8 mouse cellular contexts compared by ENCODE assay signal in genomic region chr4:57846991-57847422, GRCm38 (mm10).
A peak's percentile ranks its signal among the peaks of the same experiment; 100 is the strongest.
DNase-seq lines count a peak whose midpoint lies in the region; ATAC-seq and TF ChIP-seq lines count a peak whose summit lies in the region.

No protein-coding gene starts in this region.

- intact Hi-C loops in gastrocnemius, postnatal 14 days (cut with DNase I; ENCODE audit: low total_unique reads), result no loop called here
- intact Hi-C loops in heart, adult 2 months (cut with DNase I), result loop anchor here (2.0 kb wide), 2 partner anchors 16 to 64 kb away; no protein-coding TSS in a partner anchor

- peak; percentile 48; the same call in 1 of the 2 replicates for TF ChIP-seq EP300 in heart, adult 2 months (IDR thresholded peaks at IDR 0.05; ENCODE audit: insufficient read depth, low read depth, low read length)

- WGBS in heart, adult 2 months, result 22% methylated on average over 8 of the region's 8 CpGs
- WGBS in lung, embryonic 16.5 days, result 9% methylated on average over 8 of the region's 8 CpGs

- H3K4me3 ChIP-seq in heart, adult 2 months, result peak overlapping the region; percentile 53
- H3K4me3 ChIP-seq in lung, embryonic 16.5 days (ENCODE audit: low read length), result peak overlapping the region; percentile 56

- no peaks in the 10 kb centered on the region for H3K27me3 ChIP-seq in heart, adult 2 months (ENCODE audit: control insufficient read depth, insufficient read depth, low read length)
- H3K27me3 ChIP-seq in lung, embryonic 16.5 days (ENCODE audit: control insufficient read depth, insufficient read depth, low read depth, low read length), result no peaks in the 10 kb centered on the region

- ATAC-seq in lung, embryonic 16.5 days (ENCODE audit: low read depth), result peak; percentile 65

- peak; percentile 27 for TF ChIP-seq CTCF in heart, adult 2 months (IDR thresholded peaks at IDR 0.05)

- H3K9ac ChIP-seq in heart, adult 2 months (ENCODE audit: low read depth, low read length), result peak overlapping the region; percentile 67
- peak overlapping the region; percentile 72 for H3K9ac ChIP-seq in lung, embryonic 16.5 days (ENCODE audit: low read length)

- peak; percentile 42 for DNase-seq in gastrocnemius, postnatal 14 days
- DNase-seq in gastrocnemius, adult 18-20 months (ENCODE audit: low spot score), result no peak
- DNase-seq in heart, adult 2 months, result peak; percentile 74 to 79
- peak; percentile 47 for DNase-seq in kidney, adult 18-20 months
- no peak for DNase-seq in cerebellum, adult 18-20 months
- DNase-seq in cerebellum, adult 8-10 months, result no peak
- DNase-seq in spleen, postnatal 36 days (ENCODE audit: low spot score in 2 of 2), result no peak

- peaks cover 44% of the 10 kb centered on the region for H3K36me3 ChIP-seq in heart, adult 2 months (ENCODE audit: control insufficient read depth, insufficient read depth, low read length)
- H3K36me3 ChIP-seq in lung, embryonic 16.5 days (ENCODE audit: control insufficient read depth, insufficient read depth, low read length), result peaks cover 10% of the 10 kb centered on the region

- H3K4me1 ChIP-seq in heart, adult 2 months (ENCODE audit: control insufficient read depth, insufficient read depth, low read length), result peaks cover 27% of the 10 kb centered on the region
- H3K4me1 ChIP-seq in lung, embryonic 16.5 days (replicated peaks; ENCODE audit: control insufficient read depth, insufficient read depth, low read length), result peaks cover 46% of the 10 kb centered on the region

- TF ChIP-seq POLR2A in heart, adult 2 months (IDR thresholded peaks at IDR 0.05; ENCODE audit: insufficient read depth, low read depth, low read length), result peak; percentile 49; the same call in 1 of the 2 replicates

- no peaks in the 10 kb centered on the region for H3K9me3 ChIP-seq in lung, embryonic 16.5 days (ENCODE audit: control insufficient read depth, low read length)

- H3K27ac ChIP-seq in heart, adult 2 months, result peak overlapping the region; percentile 81
- peak overlapping the region; percentile 96 for H3K27ac ChIP-seq in lung, embryonic 16.5 days (ENCODE audit: low read length)

- peaks cover 9% of the 10 kb centered on the region for H3K79me2 ChIP-seq in heart, adult 2 months (replicated peaks; ENCODE audit: control insufficient read depth, insufficient read depth, low read length)

- peak overlapping the region; percentile 65 for H3K4me2 ChIP-seq in lung, embryonic 16.5 days (ENCODE audit: low read depth, low read length)

Comparison
In these comparisons a context has a peak if more than half of its experiments do, and no peak if none do; other contexts are left out.
1. DNase-seq: peak in gastrocnemius, postnatal 14 days (single experiment), heart, adult 2 months (2 of 2) and kidney, adult 18-20 months (single experiment); none in gastrocnemius, adult 18-20 months (single experiment), cerebellum, adult 18-20 months (0 of 2), cerebellum, adult 8-10 months (single experiment) and spleen, postnatal 36 days (0 of 2).